ENCODE assay signal across 8 mouse cellular contexts in genomic region chr4:152026751-152027508, GRCm38 (mm10). TPM values are rescaled to one million over a fixed set of nuclear protein-coding genes. Genes with fewer than 3 reads are reported as not detected.
DNase-seq lines count a peak whose midpoint lies in the region; ATAC-seq lines count a peak whose summit lies in the region.

No protein-coding gene starts in this region.

- peaks cover 11% of the 10 kb centered on the region; the same call in 1 of the 2 replicates for H3K27me3 ChIP-seq in heart, embryonic 10.5 days (ENCODE audit: insufficient read depth, poor library complexity, severe bottlenecking)
- H3K27me3 ChIP-seq in forebrain, embryonic 11.5 days (ENCODE audit: control insufficient read depth, insufficient read depth, low read length) = no peaks in the 10 kb centered on the region; the same call in 1 of the 2 replicates

- H3K36me3 ChIP-seq in heart, embryonic 10.5 days = peaks cover 32% of the 10 kb centered on the region
- peaks cover 3% of the 10 kb centered on the region; the same call in 1 of the 2 replicates for H3K36me3 ChIP-seq in forebrain, embryonic 11.5 days (ENCODE audit: control insufficient read depth, insufficient read depth, low read length)

- peak overlapping the region; percentile 66 for H3K9ac ChIP-seq in forebrain, embryonic 11.5 days (ENCODE audit: low read length)

- no peak; the same call in none of the 2 replicates for ATAC-seq in forebrain, embryonic 11.5 days (replicated peaks; ENCODE audit: low FRiP score)
- ATAC-seq in megakaryocyte, adult 5-6 weeks (ENCODE audit: poor library complexity, severe bottlenecking) = peak; percentile 27

- WGBS in heart, embryonic 10.5 days = 2% methylated on average over 39 of the region's 41 CpGs
- WGBS in forebrain, embryonic 11.5 days = 2% methylated on average over 39 of the region's 41 CpGs

- H3K4me2 ChIP-seq in forebrain, embryonic 11.5 days (ENCODE audit: low read depth, low read length, severe bottlenecking) = peak overlapping the region; percentile 89

- peak; percentile 81 for DNase-seq in heart, embryonic 10.5 days (ENCODE audit: low spot score)
- no peak for DNase-seq in heart, postnatal 14 days
- DNase-seq in NIH3T3 (ENCODE audit: low read depth) = peak; percentile 28
- DNase-seq in forebrain, embryonic 11.5 days (ENCODE audit: low spot score) = no peak
- DNase-seq in kidney, postnatal 10 days = peak; percentile 63
- DNase-seq in spleen, postnatal 14 days (ENCODE audit: low spot score in 2 of 2) = no peak
- no peak for DNase-seq in ovary, postnatal 10 days (ENCODE audit: low spot score)

- intact Hi-C loops in heart, postnatal 14 days (cut with DNase I) = no loop called here

- H3K4me3 ChIP-seq in heart, embryonic 10.5 days = peak overlapping the region; percentile 85
- H3K4me3 ChIP-seq in forebrain, embryonic 11.5 days (ENCODE audit: low read depth, low read length) = peak overlapping the region; percentile 60

- no peaks in the 10 kb centered on the region for H3K9me3 ChIP-seq in heart, embryonic 10.5 days
- no peaks in the 10 kb centered on the region for H3K9me3 ChIP-seq in forebrain, embryonic 11.5 days (ENCODE audit: control insufficient read depth, low read length)

- peaks cover 42% of the 10 kb centered on the region for H3K4me1 ChIP-seq in heart, embryonic 10.5 days
- H3K4me1 ChIP-seq in forebrain, embryonic 11.5 days (replicated peaks; ENCODE audit: control insufficient read depth, insufficient read depth, low read length) = peaks cover 24% of the 10 kb centered on the region

- H3K27ac ChIP-seq in heart, embryonic 10.5 days = peak overlapping the region; percentile 90
- H3K27ac ChIP-seq in forebrain, embryonic 11.5 days (ENCODE audit: low read depth, low read length) = no peak overlapping the region

RNA-seq across cellular contexts. Expression of gene Zbtb48, which starts 0.5 kb away (rescaled TPM):
- 16.6 and 21.0 TPM in 2 replicates for polyA plus RNA-seq in heart, embryonic 10.5 days (2016; fragmentation: Nextera tagmentation; extraction: Ambion mirVana)
- total RNA-seq in heart, postnatal 14 days (2021) = 1 to 10 TPM; 4.7 to 7.5 TPM
- 20.7 and 26.7 TPM in 2 replicates for polyA plus RNA-seq in forebrain, embryonic 11.5 days (2014; fragmentation: Nextera tagmentation; extraction: Ambion mirVana)
- total RNA-seq in megakaryocyte, adult 5-6 weeks (2015) = 6.9 and 8.1 TPM in 2 replicates
- 3.8 and 8.9 TPM in 2 replicates for total RNA-seq in megakaryocyte, adult 5-6 weeks (2017)

RNA-seq across cellular contexts. Expression of gene Tas1r1, which starts 11.4 kb away (rescaled TPM):
- polyA plus RNA-seq in heart, embryonic 10.5 days (2016; fragmentation: Nextera tagmentation; extraction: Ambion mirVana) = 0.11 and 0.19 TPM in 2 replicates
- under 1 TPM in 1 of 2 experiments, not detected in 1; 0.07 TPM for total RNA-seq in heart, postnatal 14 days (2021)
- 0.24 and 0.67 TPM in 2 replicates for polyA plus RNA-seq in forebrain, embryonic 11.5 days (2014; fragmentation: Nextera tagmentation; extraction: Ambion mirVana)
- total RNA-seq in megakaryocyte, adult 5-6 weeks (2015) = 0.11 and 0.16 TPM in 2 replicates
- total RNA-seq in megakaryocyte, adult 5-6 weeks (2017) = not detected in 2 replicates

RNA-seq across cellular contexts. Expression of gene Nol9, which starts 12.2 kb away (rescaled TPM):
- polyA plus RNA-seq in heart, embryonic 10.5 days (2016; fragmentation: Nextera tagmentation; extraction: Ambion mirVana) = 26.5 and 36.9 TPM in 2 replicates
- total RNA-seq in heart, postnatal 14 days (2021) = 10 to 100 TPM; 10.5 to 10.9 TPM
- polyA plus RNA-seq in forebrain, embryonic 11.5 days (2014; fragmentation: Nextera tagmentation; extraction: Ambion mirVana) = 41.0 and 41.9 TPM in 2 replicates
- total RNA-seq in megakaryocyte, adult 5-6 weeks (2015) = 10.1 and 11.1 TPM in 2 replicates
- 10.8 and 15.5 TPM in 2 replicates for total RNA-seq in megakaryocyte, adult 5-6 weeks (2017)

RNA-seq across cellular contexts. Expression of gene Klhl21, which starts 18.3 kb away (rescaled TPM):
- 28.4 and 42.2 TPM in 2 replicates for polyA plus RNA-seq in heart, embryonic 10.5 days (2016; fragmentation: Nextera tagmentation; extraction: Ambion mirVana)
- total RNA-seq in heart, postnatal 14 days (2021) = 10 to 100 TPM; 53.0 to 56.9 TPM
- 3.9 and 5.3 TPM in 2 replicates for polyA plus RNA-seq in forebrain, embryonic 11.5 days (2014; fragmentation: Nextera tagmentation; extraction: Ambion mirVana)
- total RNA-seq in megakaryocyte, adult 5-6 weeks (2015) = 2.6 and 3.8 TPM in 2 replicates
- 3.1 and 4.1 TPM in 2 replicates for total RNA-seq in megakaryocyte, adult 5-6 weeks (2017)

RNA-seq across cellular contexts. Expression of gene Phf13, which starts 30.9 kb away (rescaled TPM):
- 22.9 and 26.2 TPM in 2 replicates for polyA plus RNA-seq in heart, embryonic 10.5 days (2016; fragmentation: Nextera tagmentation; extraction: Ambion mirVana)
- total RNA-seq in heart, postnatal 14 days (2021) = 1 to 10 TPM; 7.6 to 8.5 TPM
- polyA plus RNA-seq in forebrain, embryonic 11.5 days (2014; fragmentation: Nextera tagmentation; extraction: Ambion mirVana) = 27.0 and 28.6 TPM in 2 replicates
- total RNA-seq in megakaryocyte, adult 5-6 weeks (2015) = 3.9 and 5.6 TPM in 2 replicates
- total RNA-seq in megakaryocyte, adult 5-6 weeks (2017) = 4.0 and 4.5 TPM in 2 replicates

Comparison
In these comparisons a context has a peak if more than half of its experiments do, and no peak if none do; other contexts are left out.
1. DNase-seq: peak in heart, embryonic 10.5 days (single experiment), NIH3T3 (single experiment) and kidney, postnatal 10 days (single experiment); none in heart, postnatal 14 days (0 of 2), forebrain, embryonic 11.5 days (single experiment), spleen, postnatal 14 days (0 of 2) and ovary, postnatal 10 days (single experiment).